Mouse (Mus musculus): ENCODE results near the gene Pom121l12. TPM values are rescaled to one million over a fixed set of nuclear protein-coding genes. Genes with fewer than 3 reads are reported as not detected.

Gene Pom121l12
- total RNA-seq (2014; fragmentation: Nextera tagmentation) (not detected in 2 replicates), total RNA-seq (2017) (not detected in 2 replicates)

GRCm38 (mm10) chr11:14598976-14599375, at the start of gene Pom121l12:
Gene Pom121l12, plus strand, starts transcription at chr11:14599276.
- ATAC-seq (replicated peaks; ENCODE audit: low FRiP score, low TSS enrichment, poor library complexity, severe bottlenecking): no peak

GRCm38 (mm10) chr11:14611859-14612258, 12.8 kb downstream of the Pom121l12 start:
- ATAC-seq (replicated peaks; ENCODE audit: low FRiP score, low TSS enrichment, poor library complexity, severe bottlenecking): no peak
